Mouse (Mus musculus) adrenal gland, adult 2 months (tissue): ENCODE data around the gene Junb. TPM values are rescaled to one million over a fixed set of nuclear protein-coding genes. Genes with fewer than 3 reads are reported as not detected.

ENCODE experiments used
- DNase-seq: peaks from one replicate; pipeline ENCODE4 v3.0.0; 2021
- polyA plus RNA-seq: library from polyadenylated mRNA; depleted of rRNA; stranded (reverse); fragments of >200 nt; gene quantifications from 2 replicates; pipeline ENCODE4 v1.2.3, GENCODE M21; 2012
- total RNA-seq, 2 experiments: library from RNA; stranded (reverse); gene quantifications; 2 replicates each; pipeline ENCODE4 v1.2.3; 2021

Gene Junb
- total and polyA plus RNA-seq, 3 experiments = 37.0 to 91.4 (median 90.7) TPM

DNA sequence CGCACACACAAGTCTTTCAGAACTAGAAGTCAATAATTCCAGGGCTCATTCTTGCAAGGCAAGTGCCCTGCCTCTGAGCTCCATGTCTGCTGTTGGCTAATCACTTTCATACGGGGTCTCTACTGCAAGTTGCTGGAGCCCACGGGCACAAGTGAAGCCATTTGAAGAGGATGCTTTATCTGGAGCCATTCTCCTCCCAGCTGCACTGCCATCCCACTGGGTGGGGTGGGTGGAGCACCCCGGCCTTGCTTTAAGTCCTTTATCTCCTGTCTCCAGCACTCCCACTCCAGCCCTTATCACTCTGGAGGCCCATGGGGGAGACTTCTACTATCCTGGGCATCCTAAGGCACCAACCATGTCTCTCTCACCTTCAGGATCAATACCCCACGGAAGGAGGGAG is 7.6 kb downstream of the Junb start:
- DNase-seq = no peak

DNA sequence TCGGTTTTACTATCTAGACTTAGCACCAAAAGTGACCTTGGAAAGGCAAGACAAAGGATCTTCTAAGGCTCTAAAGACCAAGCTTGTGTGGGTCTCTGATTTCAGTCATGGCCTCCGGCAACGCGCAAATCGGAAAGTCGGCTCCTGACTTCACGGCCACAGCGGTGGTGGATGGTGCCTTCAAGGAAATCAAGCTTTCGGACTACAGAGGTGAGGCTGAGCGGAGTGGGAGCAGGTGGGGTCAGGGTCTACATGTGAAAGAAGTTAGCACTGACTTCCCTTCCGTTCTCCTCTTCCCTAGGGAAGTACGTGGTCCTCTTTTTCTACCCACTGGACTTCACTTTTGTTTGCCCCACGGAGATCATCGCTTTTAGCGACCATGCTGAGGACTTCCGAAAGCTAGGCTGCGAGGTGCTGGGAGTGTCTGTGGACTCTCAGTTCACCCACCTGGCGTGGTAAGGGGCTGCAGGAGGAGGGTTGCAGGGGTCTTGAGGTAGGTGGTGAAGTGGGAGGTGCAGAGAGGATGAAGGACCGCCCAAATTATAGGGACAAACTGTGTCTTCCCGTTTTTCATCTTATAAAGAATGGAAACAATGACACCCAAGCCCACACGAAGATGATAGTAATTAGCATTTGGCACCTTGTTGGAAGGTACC is 8.3 kb downstream of the Junb start:
- DNase-seq = no peak

DNA sequence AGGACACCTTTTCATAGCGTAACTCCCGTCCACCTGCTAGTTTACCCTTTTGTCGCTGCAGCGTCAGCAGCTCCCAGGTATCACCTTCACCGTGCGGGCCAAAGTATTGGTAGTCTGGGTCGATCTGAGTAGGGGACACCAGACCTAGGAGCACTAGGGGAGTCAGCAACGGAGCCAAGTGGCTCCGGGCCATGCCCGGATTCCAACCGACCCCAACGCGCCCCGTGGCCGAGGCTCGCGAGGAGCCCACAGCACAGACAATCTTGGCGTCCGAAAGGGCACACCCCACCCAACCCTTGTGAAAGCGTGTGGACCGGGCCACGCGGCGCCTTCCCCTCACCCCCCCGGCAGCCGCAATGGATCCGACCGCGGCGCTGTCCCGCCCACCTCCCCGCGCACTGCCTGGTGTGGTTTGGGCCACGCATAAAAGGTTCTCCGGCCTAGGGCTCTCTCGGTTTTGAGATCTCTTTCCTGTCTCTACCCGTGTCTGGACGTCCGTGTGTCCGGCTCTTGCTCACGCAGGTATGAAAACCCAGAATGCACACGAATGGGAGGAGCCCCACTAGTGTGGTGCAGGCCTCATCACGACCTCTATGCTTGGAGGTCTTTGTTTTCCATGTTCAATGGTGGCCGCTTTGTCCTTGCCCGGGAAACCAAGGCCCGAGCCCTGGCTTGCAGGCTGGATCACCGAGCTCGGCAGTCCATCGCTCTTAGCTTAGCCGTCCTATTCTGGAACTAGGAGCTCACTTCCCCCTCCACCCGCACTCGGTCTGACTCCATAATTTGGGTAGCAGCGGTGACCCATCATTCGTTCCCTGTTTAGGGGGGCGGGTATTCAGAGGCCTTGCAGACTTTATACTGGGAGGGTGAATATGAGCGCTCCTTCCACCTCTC is 9.0 kb downstream of the Junb start, which contains the start of the genes Gm49661, Prdx2 and Rnaseh2a:
Gene Gm49661, minus strand, starts transcription at position 193 of the 894 bp plus-strand sequence.
Gene Prdx2, plus strand, starts transcription at position 347 of the 894 bp plus-strand sequence.
Gene Rnaseh2a, minus strand, starts transcription at position 527 of the 894 bp plus-strand sequence.
- peak; percentile 89 for DNase-seq

DNA sequence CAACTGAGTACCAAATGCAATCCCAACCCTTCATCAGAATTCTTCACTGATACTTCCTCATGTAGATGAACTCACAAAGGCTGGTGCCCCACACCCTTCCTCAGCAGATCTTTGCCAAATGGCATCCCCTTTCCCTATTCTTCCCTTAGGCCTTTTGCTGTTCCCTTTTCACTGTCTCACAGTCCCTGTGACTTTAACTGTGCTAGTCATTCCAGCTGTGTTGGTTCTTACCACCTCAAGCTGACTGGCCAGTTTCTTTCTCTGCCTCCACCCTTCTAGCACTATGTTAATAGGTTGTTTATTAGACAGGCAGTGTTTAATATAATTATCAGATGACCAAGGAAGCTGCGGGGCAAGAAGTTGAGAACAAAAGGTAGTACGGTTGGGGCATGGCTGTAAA is 9.9 kb downstream of the Junb start:
- peak; percentile 38 for DNase-seq

DNA sequence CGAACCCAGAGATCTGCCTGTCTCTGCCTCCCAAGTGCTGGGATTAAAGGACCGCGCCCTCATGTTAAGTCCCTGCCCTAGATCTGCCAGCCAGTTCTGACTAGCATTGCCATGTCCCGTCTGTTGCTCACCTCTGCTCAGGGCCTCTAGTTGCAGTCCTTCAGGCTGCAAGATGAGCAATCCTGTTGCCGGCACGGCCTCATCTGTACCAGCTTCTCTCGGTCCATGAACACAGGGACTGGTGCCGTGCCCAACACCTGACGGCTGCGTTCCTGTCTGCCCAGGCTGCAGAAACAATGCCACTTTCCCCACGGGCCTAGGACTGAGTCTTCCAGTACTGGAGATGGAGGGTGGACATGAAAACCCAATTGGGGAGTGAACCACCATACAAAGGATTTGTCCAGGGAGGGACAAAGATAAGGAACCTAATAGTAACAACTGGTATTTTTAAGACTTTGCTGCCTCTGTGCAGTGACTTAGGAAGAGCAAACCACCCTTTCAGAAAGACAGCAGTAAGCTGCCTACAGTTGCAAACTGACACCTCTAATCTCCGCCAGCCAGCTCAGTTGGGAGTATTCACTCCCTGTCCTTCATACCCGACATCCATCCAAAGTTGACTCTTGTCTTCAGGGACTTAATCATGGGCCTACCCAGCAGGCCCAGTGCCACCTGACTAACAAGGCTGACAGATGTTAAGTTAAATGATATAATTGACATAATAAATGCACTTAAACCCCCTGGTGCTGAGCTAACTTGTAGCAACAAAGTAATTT is 10.8 kb downstream of the Junb start:
- DNase-seq = peak; percentile 62

DNA sequence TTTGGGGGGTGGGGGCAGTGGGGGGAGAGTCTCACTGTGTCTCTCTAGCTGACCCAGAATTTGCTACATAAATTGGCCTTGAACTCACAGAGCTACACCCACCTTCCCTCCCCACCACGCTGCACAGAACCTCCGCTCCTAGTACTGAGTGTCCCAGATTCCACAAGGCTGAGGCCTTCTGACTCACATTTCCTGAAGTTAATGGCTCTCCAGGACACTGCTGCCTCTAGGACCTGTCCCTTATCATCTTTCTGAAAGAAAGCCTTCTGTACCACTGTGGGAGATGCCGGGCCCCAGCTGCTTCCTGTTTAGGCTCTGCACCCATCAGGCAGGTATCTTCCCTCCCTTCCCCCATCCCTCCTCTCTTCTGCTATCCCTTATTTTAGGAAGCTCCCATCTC is 11.9 kb downstream of the Junb start:
- DNase-seq = peak; percentile 77

DNA sequence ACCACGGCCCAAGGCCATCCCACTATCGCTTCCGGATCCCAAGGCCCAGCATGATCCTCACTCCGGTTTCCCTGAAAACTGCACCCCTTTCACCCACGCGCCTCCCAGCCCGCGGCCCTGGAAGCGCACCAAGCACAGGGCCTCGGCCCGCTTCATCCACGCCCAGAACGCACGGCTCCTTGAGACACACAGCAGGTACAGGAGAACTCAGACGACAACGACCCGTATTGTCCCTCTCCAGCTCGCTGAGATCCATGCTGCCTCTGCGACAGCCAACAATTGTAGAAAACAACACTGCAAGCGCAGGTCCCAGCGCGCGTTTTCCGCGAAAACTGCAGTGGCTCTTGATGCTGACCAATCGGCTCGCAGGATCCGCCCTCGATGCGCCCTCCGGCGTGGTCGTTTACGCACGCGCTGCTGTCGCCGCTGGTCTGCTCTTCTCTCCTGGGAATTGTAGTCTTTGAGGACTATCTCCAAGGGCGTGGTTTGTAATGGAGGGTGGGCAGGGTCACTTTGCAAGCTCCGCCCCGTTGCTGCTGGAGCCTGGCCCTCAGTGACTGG is 12.7 kb downstream of the Junb start:
- DNase-seq = peak; percentile 97

DNA sequence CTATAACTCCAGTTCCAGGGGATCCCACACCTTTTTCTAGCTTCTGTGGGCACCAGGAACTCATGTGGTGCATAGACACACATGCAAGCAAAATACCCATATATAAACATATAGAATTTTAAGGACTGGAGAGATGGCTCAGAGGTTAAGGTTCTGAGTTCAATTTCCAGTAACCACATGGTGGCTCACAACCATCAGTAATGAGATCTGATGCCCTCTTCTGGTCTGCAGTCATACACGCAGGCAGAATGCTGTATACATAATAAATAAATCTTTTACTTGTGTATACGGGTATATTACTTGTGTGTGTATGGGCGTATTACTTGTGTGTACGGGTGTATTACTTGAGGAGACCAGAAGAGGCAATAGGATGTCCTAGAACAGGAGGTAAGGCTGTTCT is 14.6 kb downstream of the Junb start:
- DNase-seq = no peak

DNA sequence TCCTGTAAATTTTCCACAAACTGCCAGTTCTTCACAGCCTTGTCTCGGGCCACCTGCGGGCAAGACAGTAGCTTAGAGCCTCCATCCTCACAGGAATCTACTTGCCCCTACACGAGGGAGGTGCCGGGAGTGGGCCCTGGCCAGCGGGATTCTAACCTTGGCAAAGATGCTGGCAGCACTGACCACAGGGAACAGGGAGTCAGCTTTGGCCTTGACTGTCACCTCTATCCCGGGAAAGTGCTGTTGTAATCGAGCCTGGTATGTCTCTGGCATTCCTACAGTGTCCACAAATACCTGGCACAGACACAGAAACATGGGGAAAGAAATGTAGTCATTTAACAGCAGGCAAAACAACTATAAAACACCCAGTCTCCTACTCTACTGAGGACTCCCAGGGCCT is 18.7 kb downstream of the Junb start:
- peak; percentile 86 for DNase-seq

DNA sequence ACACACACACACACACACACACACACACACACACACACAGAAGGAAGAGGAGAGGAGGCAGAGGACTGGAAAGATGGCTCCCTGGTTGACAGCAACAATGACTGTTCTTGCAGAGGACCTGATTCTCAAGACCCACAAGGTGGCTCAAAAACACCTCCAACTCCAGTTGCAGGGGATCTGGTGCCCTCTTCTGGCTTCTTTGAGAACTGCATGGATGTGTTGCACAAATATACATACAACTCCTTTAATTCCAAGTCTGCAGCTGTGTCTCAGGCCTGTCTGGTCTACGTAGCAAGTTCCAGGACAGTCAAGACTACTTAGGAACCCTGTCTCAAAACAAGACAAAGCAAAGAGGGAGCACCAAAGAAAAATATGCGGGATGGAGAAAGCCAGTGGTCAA is 21.8 kb downstream of the Junb start:
- peak; percentile 46 for DNase-seq

DNA sequence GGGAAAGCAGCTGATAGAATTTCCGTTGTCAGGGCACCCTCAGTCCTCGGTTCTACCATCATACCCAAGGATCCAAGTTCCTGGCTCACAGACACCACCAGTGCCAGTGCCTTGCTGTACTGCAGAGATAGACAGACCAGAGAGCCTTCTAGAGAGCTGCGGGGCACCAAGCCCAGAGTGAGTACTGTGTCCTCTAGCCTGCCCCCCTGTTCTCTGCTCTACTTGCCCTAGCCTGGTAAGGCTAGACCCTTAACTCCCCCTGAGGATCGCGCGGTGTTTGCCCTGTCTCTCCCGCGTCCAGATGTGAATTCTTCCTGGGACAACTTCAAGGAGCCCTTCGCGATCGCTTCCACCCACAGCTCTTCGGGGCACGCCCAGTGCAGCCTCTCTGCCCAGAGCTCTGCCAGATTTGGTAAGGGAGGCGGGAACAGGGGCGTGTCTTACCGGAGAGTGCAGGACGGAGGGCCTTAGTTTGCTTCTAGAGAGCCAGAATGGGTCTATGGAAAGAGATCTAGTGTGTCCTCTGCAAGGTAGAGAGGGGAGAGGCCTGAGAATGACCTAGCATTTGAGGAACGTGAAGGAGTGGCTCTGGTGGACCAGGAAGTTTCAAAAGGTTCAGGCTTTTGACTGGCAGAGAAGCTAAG is 25.8 kb downstream of the Junb start:
- peak; percentile 79 for DNase-seq

DNA sequence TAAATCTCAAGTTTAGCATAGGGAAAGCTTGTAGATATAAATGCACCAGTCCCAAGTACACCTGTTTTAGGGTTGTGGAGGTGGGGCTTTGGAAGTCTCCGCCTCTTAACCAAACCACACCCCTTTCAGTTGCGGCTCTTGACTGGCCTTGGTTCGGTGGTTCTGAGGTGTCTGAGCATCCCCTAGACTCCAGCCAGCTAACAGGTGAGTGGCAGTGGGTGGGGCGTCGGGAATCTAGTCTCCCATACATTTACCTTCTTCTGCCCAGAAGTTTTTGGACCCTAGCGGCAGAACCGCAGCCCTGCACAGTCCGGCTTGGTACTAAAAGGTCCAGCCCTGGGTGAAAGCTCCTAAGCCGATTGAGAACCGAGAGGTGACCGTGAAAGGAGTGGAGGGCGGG is 28.8 kb downstream of the Junb start:
- no peak for DNase-seq

DNA sequence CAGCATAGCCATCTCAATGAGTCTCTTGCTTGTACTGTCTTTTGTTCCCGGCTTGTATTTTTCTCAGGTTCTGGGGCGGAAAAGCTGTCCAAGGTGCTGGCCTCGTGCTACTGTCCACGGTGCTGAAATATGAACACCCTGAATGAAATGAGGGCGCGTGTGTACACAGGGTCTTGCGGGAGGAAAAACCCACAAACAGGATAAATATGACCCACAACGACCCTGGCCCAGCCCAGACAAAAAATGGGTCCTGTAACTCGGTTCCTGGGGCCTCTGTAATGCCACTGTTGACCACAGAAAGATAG is 31.3 kb downstream of the Junb start:
- DNase-seq = peak; percentile 42

DNA sequence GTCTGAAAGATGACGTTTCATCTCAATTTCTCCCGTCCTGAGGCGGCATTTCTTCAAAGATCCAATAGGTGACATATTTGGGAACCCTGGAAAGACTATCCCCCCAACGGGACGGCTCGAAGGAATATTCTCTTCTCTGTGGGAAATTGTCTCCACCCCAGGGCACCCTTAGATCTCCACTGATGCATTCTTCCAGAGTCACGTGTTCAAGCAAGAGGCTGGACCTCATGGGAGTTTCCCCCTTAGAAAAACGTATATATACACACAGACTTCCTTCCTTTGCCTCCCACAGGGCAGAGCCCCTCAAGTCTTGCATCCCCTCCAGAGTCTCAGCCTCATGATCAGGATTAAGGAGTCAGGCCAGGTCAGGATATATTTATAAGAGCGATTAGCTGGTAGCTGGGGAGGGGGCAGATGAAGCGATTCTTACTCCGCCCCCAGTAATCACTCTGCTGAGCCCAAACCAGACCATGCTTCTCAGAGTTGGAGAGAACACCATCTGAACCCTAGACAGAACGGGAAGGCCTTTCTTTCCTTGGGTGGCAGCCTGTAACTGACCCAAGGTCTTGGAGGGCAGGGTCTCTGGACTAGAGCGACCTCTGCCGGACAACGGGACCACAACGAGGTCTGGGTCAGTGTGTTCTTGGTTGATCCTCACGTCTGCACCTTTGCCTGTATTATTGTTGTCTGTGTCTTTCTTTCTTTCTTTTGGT is 31.8 kb downstream of the Junb start, which contains the start of gene Rtbdn:
Gene Rtbdn, plus strand, starts transcription at position 464 of the 713 bp plus-strand sequence.
- DNase-seq = no peak

DNA sequence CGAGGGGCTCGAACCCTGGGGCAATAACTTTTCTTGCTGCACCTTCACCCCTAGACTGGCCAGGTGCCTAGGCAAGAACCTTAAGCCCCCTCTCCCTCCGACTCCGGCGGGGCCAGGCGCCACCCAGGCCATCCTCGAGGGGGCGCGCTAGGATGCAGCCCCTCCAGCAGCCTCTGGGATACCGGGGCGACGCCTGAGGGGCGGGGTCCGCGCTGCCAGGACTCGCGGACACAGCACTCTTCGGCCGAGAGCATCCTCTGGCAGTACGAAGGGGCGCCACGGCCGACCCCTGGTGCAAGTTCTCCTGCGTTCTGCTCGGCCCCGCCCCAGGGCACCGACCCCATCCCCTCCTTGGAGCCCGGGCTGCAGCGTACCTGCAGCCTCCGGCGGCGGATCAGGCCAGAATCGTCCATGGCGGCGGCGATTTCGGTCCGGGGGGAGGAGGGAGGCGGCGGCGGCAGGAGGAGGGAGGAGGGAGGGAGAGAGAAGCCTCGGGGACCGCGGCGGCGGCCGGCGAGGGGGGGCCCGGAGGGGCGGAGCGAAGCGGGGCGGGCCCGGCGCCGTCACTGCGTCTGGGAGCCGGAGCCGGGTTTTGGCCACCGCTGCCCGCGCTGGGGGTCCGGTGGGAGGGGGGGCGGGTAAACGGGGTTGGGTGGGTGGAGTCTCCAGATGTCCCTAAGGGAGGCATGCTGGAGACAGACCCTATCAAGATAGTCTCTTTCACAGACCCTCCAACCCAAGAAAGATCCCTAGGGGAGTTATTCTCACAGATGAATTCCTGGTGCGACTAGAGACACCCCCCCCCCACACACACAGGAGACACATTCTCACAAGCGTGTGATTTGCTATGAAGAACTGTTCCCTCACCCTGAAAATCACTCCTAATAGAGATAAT is 32.6 kb downstream of the Junb start:
- DNase-seq = no peak

DNA sequence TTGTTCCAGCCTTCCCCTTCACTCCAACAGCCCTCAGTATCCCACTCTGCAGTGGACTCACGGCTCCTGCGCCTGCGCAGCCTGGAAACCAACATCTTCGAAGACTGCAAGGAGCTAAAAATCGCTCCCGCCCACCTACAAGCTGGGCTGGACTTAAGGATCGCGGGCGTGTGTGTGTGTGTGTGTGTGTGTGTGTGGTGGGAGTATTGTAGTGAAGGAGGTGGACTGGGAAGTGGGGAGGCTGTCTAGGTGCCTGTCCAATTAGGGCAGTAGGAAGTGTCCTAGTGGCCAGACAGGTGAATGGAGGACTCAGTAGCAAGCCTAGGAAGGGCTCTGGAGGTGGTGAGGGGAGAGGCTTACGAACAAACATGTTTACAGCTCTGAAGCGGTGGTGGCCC is 33.3 kb downstream of the Junb start:
- no peak for DNase-seq

DNA sequence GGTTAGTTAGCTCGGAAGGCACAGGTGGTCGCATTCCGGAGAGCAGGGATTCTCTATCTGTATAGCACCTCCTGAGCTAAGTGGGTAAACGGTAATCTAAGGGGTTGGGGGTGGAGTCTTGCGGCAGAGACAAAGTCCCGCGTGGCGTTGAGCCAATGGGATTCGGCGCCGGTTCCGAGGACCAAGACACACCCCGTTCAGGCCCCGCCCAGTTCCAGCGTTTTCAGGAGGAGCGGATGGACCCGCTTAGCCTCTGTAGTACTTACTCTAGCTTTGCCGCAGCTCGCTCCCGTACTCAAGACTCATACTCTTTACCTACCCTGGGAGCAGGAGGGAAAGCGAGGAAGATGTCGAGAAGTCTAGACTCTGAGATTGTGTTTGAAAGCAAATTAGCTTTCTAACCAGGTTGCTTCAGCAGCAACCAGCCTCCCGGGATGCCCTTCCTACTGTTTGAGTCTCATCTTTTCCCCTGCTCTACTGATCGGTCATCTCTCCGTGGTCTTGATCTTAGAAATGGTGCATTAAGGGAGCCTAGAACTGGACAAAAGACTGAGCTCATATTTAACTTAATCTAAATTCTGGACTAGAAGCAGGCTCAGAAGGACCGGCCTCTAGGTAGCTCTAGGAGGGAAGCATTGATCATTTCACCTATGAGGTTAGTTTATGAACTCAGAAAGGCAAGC is 33.9 kb downstream of the Junb start:
- peak; percentile 37 for DNase-seq

DNA sequence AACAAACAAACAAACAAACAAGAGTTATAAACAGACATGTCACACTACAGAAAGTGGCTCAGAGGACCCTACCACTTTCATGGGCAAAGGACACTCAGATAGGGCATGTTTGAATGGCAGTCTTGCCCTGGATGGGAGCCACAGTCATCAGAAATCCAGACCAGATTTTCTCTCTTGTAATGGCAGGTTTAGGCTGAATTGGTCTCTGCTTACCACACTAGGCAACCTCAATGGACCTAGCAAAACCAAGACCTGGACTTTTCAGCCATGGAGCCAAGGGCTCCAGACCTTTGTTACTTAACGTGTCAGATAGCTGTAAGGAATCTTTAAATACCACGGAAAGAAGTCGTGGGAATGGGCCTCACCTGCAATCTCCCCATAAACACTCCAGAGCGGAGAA is 34.8 kb downstream of the Junb start:
- DNase-seq = no peak
